Mouse (Mus musculus): ENCODE results near the gene Lpp.

- TF ChIP-seq GATA1 (IDR thresholded peaks at IDR 0.05; ENCODE audit: borderline replicate concordance, low read length) = no peak
- TF ChIP-seq FLI1 (IDR thresholded peaks at IDR 0.05; ENCODE audit: low read length) = no peak
Measured at GRCm38 (mm10) chr16:24428055-24428454, 34.7 kb downstream of the Lpp start.

Data from megakaryocyte, embryonic 14.5 days (primary cell).